Mouse (Mus musculus) naive thymus-derived CD4-positive, alpha-beta T cell, adult 5 months (primary cell): Measurements from ENCODE around the gene Phlpp1. TPM values are rescaled to one million over a fixed set of nuclear protein-coding genes. Genes with fewer than 3 reads are reported as not detected.

Experiments used
- polyA plus RNA-seq: library from polyadenylated mRNA; unstranded; fragments of 100-300 nt; shearing (Covaris generic); gene quantifications from one replicate; pipeline ENCODE4 v1.2.1, GENCODE M21; 2017

Gene Phlpp1
- 13.5 TPM for polyA plus RNA-seq

GRCm38 (mm10) chr1:106171241-106172220 lies at the start of gene Phlpp1:
Gene Phlpp1 (plus strand): TSS chr1:106171752.

Other genes starting within 250 kb of the Phlpp1 start
- gene Zcchc2, start 181.3 kb upstream of the Phlpp1 start, polyA plus RNA-seq = 30.8 TPM